Mouse (Mus musculus): Measurements from ENCODE around the gene Itpr1.

The Itpr1 gene

DNA sequence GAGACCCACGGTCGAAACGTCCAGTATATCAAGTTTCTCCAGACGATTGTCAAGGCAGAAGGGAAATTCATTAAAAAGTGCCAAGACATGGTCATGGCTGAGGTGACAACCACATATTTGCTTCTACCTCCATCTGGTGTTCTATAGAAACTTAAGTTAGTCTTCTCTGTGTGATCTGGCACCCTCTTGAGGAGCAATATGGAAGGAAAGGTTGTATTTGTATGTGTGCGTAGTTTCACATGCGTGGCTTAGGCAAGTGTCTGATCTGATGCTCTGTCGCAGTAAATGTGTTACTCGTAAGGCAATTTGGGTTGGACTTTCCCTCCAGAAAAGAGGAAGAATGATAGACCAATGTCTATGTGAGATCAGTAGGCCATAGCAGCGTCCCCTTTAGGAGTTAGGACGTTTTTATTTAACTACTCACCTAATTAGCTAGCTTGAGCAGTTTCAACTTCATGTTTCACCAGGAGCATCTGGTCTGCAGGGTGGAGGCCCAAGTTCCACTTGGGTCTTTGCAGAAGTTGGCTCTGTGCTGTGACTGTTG lies 188.6 kb downstream of the Itpr1 start:
- no peak for DNase-seq (ENCODE audit: low spot score)

DNA sequence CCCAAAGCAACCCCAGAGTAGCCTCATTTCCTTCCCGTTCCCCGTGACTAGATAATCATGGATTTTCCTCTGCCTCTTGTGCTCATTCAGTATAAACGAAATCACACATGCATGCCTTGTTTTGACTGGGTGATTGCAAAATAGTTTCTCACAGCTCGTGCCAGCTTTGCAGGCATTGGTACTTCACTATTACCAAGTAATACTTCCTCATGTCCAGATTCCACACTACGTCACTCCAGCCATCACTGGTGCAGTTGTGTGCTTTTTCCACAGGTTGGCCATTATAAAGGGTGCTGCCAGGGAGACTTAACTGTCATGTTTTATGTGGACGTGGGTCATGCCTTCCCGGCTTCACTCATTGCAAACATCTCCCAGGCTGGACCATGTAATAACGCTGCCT lies 191.8 kb downstream of the Itpr1 start:
- DNase-seq (ENCODE audit: low spot score) = no peak

DNA sequence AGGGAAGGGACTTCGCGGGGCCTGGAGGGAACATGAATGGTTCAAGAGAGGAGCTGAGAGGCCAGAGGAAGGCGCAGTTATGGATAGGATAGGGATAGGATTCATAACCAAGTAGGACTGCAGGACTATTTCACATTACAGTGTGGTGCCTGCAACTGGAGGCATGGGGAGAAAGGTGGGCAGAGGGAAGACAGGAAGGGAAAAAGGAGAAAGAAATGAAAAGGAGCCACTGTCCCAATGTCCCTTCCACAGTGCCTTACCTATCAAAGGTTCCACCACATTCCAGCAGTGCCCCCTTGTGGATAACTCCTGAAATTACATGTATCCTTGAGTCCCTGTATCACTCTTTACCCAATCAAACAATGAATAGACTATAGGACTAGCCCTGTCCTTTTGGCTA lies 195.2 kb downstream of the Itpr1 start:
- DNase-seq (ENCODE audit: low spot score) = peak; percentile 28

DNA sequence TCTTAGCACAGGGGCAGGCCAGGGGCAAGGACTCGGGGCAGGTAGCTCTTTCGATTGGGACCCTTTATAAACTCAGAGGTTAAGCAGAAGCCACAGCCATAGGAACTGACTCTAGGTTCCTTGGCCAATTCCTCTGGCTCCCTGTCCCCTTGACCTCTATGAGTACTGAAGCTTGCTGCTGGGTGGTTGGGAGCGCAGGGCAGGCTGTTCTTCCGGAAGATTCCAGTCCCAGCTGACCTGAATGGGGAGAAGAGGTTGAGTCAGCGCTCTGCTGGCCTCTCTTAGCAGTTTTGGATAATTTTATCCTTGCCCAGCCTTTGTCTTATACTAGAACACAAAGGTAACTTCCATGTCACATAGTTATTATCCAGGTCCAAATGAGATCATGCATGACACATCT lies 195.8 kb downstream of the Itpr1 start:
- DNase-seq (ENCODE audit: low spot score) = no peak

DNA sequence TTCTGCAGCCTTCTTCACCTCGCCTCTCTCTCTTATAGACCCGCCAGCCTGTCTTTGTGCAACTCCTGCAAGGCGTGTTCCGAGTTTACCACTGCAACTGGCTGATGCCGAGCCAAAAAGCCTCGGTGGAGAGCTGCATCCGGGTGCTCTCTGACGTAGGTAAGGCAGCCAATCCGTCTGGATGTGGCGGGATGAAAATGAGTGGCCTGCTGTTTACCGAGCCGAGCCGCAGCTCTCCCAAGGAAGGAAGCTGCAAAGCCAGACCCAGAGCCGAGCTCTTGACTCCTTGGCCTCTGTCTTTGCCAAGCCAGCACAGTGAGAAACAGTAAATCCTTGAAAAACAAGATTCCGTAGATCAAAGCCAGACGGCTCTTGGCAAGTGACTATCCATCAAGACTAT lies 197.9 kb downstream of the Itpr1 start:
- DNase-seq (ENCODE audit: low spot score) = no peak

DNA sequence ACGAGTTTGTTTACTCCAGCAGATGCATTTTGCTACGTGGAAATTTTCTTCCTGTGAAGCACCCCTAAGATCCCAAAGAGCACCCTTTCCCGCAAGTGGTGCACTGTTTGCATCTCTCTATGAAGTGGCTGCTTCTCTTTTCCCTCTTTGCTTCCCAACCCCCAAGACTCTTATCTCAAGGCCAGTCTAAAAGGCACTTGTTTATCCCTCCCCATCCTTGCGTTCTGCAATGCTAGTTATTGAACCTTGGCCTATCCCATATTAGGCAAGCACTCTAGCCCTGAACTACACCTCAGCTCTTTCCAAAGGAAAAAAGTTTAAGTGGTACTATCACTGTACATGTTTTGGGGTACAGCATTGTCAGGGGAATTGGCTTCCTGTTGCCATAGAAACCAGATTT lies 198.3 kb downstream of the Itpr1 start:
- no peak for DNase-seq (ENCODE audit: low spot score)

DNA sequence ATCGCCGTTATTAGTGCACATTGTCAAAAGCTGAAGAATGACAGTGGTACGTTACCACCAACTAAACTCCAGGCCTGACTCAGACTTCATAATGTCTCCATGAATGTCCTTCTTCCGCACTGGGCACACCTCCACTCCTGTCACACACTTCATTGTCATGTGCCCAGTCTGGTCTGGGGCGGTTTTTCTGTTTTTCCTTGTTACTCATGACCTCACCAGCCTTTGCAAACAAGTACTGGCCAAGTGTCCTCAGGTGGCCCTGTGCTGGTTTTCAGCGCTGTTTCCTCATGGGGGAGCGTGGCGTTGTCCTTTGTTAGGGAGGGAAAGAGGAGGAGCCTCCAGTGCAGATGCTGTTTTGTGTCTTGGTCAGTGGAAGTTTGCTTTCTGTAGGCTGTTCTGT lies 200.1 kb downstream of the Itpr1 start:
- no peak for DNase-seq (ENCODE audit: low spot score)

DNA sequence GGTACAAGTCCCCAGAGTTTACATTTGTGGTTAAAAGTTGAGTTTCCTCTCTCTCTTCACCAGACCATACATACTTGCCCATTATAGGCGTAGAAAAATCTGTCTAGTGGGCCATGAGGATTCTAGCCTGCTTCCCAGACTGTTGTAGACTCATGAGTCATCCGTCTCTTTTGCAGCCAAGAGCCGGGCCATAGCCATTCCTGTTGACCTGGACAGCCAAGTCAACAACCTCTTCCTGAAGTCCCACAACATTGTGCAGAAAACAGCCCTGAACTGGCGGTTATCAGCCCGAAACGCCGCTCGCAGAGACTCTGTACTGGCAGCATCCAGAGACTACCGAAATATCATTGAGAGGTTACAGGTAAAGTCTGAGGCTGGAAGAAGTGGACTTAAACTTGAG lies 200.7 kb downstream of the Itpr1 start:
- no peak for DNase-seq (ENCODE audit: low spot score)

DNA sequence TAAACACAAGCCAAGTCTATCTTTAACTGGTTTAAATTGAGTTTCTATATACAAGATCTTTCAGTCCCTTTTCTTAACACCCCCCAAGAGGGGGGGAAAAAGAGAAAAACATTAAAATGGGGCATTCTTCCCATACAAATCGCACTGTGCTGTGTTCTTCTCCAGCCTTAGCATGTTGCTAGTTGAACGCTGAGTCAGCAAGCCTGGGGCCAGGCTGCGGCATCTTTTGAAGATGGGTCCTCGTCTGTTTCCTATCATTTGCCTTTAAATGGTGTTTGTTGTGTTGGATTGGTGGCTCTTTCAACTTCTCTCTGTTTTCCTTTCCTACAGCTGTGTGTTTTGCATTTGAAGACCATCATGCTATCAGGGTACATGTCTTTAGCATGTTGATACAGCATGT lies 203.0 kb downstream of the Itpr1 start:
- no peak for DNase-seq (ENCODE audit: low spot score)

DNA sequence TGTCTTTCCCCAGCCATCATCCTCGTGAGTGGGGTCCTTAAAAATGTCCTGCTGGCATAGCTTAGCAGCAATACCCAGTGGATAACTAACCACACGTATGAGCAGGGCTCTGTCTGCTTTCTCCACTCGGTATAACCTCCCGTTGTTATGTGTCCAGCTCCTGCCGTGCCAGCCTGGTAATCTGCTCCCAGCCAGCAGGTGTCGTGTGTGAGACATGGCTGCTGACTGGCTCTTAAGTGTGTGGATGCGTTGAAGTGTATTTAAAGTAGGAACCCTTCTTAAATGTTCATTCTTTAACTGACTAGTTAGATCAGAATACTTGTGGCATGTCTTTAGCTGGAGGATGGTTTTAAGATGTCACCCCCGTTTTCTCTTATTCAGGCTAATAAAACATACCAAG lies 204.6 kb downstream of the Itpr1 start:
- peak; percentile 15 for DNase-seq (ENCODE audit: low spot score)

DNA sequence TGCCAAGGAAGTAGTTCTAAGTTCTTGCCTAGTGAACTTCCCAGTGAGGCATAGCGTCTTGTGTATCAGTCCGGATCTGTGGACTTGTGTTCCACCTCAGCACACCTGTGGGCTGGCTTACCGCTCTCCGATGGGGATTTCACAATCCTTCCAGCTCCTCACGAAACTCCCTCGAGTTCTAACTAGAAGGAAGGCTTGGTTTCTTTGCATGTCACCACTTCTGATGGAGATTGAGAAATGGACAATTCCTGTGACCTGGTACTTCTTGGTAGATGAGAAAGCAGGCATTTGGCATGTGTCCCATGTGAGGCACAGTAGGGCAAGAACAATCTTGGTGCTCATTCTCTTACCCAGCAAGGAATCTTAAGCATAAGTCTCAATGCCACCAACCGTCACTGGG lies 205.3 kb downstream of the Itpr1 start:
- DNase-seq (ENCODE audit: low spot score) = no peak

DNA sequence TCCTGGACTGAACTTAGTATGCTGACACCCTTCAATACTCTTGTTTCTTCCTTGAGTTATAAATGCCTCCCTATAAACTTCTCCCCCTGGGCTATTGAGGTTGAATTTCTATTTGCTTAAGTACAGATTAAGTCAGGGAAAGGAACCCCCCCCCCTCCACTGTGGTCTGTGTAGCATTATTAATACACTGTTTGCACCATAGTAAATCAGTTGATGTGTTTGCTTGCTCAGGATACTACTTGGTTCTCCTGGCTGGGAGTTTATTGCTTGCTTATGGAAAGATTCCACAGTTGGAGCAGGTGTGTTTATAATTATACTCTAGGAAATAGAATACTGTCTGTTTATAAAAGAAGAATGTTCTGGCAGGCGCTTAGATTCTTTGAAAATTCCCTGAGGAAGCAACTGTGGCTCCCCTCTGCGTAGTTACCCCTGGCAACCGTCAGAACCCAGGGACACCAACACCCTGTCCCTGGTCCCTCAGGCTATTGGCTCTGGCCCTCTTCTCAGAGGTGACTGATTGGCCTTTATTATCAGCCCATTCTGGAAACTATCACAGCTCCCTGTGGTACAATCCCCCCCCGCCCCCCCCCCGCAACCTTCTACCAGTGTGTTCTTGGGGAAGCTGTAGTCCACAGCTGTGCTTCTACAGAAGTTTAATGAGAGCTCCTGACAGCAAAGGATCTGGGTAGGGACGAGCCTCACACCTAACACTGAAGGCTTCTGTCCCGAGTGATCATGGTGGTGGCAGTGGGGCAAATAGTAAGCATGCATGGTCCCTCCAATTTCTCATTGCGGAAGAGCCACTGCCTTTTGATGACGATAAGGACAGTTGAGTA lies 212.1 kb downstream of the Itpr1 start:
- no peak for DNase-seq (ENCODE audit: low spot score)

DNA sequence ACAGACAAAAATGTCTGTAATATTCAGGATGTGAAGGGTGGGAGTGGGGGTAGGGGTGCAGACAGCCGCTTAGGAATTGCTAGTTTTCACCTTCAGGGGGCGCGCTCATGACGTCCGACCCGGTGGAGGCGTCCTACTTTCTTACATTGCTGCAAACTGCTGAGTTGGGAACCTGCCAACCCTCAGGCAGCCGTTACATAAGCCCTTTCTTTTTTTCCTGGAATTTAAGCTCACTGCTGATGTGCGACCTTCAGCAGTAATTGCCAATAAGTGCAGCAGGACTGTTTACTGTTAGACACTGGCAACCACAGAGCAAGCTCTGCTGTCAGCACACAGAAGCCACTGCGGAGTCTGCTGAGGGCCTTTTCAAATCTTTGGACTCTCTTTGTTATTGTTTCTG lies 213.9 kb downstream of the Itpr1 start:
- DNase-seq (ENCODE audit: low spot score) = peak; percentile 8

DNA sequence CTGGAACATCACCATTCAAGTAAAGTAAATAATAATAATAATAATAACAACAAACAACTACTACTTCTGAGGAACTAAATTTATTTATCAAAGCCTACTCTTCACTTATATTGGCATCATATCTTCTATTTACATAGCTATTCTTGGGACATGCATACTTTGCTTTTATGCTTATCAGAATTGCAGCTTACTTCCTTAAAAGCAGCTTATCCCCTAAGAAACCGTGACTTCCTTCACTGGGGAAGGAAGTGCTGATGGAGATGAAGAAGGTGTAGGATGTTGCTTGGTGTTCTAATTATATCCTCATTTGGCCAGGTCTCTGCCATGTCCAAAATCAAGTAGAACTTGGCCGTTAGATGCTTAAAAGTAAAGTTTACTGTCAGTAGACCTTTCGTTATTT lies 215.5 kb downstream of the Itpr1 start:
- no peak for DNase-seq (ENCODE audit: low spot score)

DNA sequence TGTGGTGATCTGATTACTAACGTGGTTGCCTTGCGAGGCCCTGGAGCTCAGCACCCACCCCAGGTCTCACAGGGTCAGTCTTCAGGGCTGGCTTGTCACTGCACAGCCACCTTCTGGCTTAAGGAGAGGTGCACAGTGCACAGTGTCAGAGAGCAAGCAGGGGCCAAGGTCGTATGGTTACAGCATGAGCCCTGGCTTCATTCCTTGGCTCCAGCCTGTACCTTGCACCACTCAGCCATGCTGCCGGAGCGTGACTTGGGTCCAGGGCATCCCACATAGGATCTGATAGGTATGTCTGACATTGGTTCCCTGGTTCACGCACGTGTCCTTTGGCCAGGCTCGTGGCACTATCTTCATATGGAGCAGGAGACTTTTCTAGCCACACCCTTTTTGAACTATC lies 217.1 kb downstream of the Itpr1 start:
- no peak for DNase-seq (ENCODE audit: low spot score)

DNA sequence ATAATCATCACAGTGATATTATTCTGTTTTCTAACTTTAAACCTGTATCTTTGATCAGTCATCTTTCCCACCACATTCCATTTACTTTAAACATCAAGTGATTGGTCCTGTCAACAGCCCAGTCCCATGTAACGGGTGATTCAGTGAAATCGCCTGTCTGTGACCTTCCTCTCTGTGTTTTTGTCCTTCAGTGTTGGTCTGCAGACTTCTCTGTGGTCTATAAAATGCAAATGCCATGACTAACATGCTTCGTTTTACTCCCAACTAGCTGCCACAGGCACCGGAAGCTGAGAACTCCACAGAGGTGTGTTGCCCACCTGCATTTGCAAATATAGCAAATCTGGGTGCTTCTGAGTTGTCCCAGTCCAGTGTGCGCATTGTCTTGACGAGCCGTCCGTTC lies 218.3 kb downstream of the Itpr1 start:
- DNase-seq (ENCODE audit: low spot score) = no peak

DNA sequence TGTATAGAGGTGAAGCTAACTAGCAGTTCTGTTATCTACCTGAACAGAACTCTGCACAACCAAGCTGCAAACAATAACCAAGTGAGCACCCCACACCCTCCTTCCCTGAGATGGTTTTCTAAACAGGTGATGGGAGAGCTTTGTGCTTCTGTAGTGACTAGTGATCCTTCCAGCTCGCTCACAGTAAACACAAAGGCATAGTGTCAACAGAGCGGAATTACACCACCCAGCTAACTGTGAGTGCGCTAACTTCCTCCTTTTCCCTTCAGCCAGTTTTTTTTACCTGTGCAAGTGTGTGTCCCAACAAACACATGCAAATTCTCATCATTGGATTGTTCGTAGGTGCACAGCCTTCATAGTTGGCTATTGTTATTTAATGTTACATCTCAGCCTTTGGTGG lies 219.9 kb downstream of the Itpr1 start:
- no peak for DNase-seq (ENCODE audit: low spot score)

DNA sequence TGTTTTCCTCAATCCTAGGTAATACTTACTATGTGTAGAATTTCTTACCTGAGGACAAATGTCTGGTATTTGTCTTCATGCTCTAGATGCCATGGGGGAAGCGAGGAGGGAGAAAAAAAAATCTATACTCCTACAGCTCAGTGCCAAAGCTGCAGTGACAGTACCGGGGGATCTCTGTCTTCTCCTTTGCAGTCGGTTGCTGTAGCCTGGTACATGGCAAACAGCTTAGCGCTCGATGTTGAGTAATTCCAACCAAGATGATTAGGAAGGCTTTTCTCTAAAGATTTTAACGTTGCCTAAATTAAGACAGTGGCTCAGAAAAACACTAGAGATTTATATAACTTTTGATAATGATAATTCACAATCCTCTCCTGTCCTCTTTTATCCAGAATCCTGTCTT lies 221.9 kb downstream of the Itpr1 start:
- DNase-seq (ENCODE audit: low spot score) = no peak

DNA sequence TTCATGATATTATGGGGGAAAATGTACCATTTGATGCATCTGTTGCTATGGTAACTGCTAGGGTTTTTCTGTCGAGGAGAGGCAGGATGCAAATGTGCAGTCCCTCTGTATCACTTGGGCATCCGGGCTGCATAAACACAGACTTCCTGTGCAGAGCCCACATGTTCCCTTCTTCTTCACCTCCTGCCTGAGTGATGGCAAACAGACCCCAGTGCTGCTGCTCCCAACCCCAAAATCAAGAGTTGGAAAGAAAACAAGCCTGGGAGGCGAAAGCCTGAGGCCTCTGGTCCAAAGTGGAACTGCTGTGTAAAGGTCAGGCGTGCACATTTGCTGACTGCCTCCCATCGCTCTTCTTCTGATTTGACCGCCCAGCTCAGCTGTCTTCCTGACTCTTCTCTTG lies 222.6 kb downstream of the Itpr1 start:
- DNase-seq (ENCODE audit: low spot score) = no peak

DNA sequence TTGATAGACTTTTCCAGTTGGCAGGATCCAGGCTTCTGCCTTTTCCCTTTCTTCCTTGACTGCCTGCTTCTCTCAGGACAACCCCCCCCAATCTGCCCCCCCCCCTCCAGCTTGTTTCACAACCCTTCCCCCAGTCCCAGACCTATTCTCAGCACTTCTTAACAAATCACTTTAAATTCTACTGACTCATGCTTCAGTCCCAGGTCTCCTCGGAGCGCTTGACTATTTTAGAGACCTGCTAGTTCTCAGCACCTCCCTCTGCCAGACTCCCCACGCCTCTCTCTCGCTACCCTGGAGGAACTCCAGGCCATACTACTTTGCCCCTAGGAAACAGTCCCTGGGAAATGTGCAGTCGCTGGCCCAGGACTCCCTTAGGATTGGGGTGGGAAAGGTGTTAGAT lies 223.7 kb downstream of the Itpr1 start:
- DNase-seq (ENCODE audit: low spot score) = no peak

DNA sequence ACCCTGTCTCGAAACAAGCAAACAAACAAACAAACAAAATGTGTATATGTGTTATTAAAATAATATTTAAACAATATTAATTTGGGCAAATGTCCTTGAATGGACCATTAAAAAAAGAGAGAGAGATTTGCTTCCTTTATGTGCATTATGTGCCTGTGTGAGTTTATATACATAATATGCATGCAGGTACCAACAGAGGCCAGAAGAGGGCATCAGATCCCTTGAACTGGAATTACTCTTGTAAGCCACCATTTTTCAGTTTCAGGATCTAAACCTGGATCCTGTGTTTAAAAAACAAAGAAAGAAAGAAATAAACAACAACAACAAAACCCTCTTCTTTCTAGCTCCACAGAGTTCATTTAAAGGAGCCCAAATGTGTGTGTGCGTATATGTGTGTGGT lies 228.4 kb downstream of the Itpr1 start:
- no peak for DNase-seq (ENCODE audit: low spot score)

DNA sequence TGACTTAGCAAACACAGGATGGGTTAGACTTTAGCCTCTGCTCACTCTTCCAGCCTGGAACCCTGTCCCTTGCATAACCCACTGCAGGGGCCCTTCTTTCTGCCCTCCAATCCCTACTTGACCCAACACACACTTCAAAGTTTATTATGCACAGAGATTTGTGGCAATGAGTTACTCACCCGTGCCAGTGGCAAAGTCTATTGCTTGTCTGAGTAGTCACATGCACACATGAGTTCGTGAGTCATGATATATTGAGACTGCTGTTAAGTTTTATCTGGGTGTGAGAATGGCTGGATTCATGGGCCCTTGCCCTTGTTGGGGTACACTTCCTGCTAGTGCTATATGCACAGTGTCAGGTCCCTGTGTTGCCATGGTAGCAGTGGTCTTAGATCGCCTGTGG lies 229.4 kb downstream of the Itpr1 start:
- no peak for DNase-seq (ENCODE audit: low spot score)

DNA sequence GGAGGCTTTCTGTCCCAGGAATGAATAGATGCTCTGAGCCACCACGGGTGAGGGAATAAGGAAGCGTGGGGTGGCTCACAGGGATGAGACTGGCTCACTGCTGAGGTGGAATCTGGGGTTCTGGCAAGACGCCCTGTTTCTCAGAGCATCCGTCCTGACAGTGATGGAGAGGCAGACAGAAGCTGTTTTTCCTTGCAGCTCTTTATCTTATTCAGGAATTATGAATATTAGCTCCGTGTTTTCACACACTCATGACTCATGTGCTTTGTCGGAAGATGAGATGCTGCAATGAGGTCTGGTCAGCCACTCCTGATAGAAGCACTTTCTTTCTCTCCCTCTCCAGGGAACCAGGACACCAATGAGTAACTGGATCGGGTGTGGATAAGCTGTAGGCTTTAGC lies 231.5 kb downstream of the Itpr1 start:
- DNase-seq (ENCODE audit: low spot score) = no peak

DNA sequence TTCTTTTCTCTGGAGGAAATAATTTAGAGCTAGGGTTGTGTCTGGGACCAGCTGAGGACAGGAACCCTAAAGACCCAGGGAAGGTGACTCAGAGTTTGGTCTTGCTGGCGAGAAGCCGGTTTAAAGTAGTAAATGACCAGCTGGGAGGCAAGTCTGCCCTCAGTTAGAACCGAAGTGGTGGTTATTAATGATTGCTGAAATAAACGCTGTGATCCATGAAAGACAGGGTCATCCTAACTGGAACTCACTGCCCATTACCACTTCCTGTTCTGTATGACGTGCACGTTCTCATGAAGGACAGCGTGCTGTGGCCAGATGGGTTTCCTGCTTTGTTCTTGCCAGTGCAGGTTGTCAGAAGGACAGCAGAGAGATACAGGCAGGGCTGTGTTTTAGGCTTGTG lies 232.1 kb downstream of the Itpr1 start:
- no peak for DNase-seq (ENCODE audit: low spot score)
